Mouse (Mus musculus): ENCODE results near the gene Il17rd. TPM values are rescaled to one million over a fixed set of nuclear protein-coding genes. Genes with fewer than 3 reads are reported as not detected.

Il17rd gene
- polyA plus RNA-seq, 1 experiment from 2014 or later, result 5.7 TPM

GRCm38 (mm10) chr14:27050560-27051510, 12.1 kb downstream of the Il17rd start:
- H3K9ac ChIP-seq (ENCODE audit: low read depth, low read length), result no peak overlapping the region
- DNase-seq (ENCODE audit: low spot score), result peak; percentile 75
- H3K27ac ChIP-seq (ENCODE audit: low read depth, low read length), result peak overlapping the region; percentile 85
- H3K4me3 ChIP-seq (ENCODE audit: low read depth, low read length), result no peak overlapping the region
- peaks cover 16% of the 10 kb centered on the region for H3K4me1 ChIP-seq (replicated peaks; ENCODE audit: control insufficient read depth, insufficient read depth, low read length)
- no peaks in the 10 kb centered on the region for H3K9me3 ChIP-seq (ENCODE audit: control insufficient read depth, low read length)
- no peaks in the 10 kb centered on the region for H3K36me3 ChIP-seq (ENCODE audit: control insufficient read depth, insufficient read depth, low read length)
- ATAC-seq (ENCODE audit: low FRiP score), result peak; percentile 87
- WGBS, result 8% methylated on average over 18 of the region's 18 CpGs
- no peaks in the 10 kb centered on the region for H3K27me3 ChIP-seq (ENCODE audit: control insufficient read depth, insufficient read depth, low read length)
- 0 out of 2 replicates have a peak overlapping the region, but pooled peaks have one; percentile 2 for H3K4me2 ChIP-seq (replicated peaks; ENCODE audit: low read depth, low read length)

DNA sequence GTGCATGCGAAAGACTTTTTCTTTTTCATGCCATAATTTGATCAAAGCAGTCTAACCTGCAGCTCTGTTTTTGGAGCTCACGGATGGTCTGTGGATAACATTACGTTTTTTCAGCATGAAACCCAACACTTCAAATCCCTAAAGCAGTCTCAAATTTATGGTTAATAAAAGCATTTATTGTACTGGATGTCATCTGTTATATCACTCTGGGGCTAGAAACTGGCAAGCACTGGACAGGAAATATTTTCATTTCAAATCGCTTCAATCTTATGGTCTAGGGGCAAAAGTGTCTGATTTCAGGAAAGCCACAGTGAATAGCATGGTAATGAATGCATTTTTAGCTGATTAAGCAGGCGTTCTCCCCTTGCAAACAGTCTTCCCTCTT, 12.8 kb downstream of the Il17rd start:
- no peak overlapping the region for H3K4me3 ChIP-seq (ENCODE audit: low read depth, low read length)
- H3K27me3 ChIP-seq (ENCODE audit: control insufficient read depth, insufficient read depth, low read length), result no peaks in the 10 kb centered on the region
- ATAC-seq (ENCODE audit: low FRiP score) (no peak), DNase-seq (ENCODE audit: low spot score) (no peak)
- peak overlapping the region; percentile 85 for H3K27ac ChIP-seq (ENCODE audit: low read depth, low read length)
- no peak overlapping the region for H3K4me2 ChIP-seq (replicated peaks; ENCODE audit: low read depth, low read length)
- H3K36me3 ChIP-seq (ENCODE audit: control insufficient read depth, insufficient read depth, low read length), result no peaks in the 10 kb centered on the region
- H3K9ac ChIP-seq (ENCODE audit: low read depth, low read length), result no peak overlapping the region; the same call in 1 of the 2 replicates
- peaks cover 16% of the 10 kb centered on the region for H3K4me1 ChIP-seq (replicated peaks; ENCODE audit: control insufficient read depth, insufficient read depth, low read length)
- 31% methylated on average over 5 of the region's 5 CpGs for WGBS
- H3K9me3 ChIP-seq (ENCODE audit: control insufficient read depth, low read length), result no peaks in the 10 kb centered on the region

DNA sequence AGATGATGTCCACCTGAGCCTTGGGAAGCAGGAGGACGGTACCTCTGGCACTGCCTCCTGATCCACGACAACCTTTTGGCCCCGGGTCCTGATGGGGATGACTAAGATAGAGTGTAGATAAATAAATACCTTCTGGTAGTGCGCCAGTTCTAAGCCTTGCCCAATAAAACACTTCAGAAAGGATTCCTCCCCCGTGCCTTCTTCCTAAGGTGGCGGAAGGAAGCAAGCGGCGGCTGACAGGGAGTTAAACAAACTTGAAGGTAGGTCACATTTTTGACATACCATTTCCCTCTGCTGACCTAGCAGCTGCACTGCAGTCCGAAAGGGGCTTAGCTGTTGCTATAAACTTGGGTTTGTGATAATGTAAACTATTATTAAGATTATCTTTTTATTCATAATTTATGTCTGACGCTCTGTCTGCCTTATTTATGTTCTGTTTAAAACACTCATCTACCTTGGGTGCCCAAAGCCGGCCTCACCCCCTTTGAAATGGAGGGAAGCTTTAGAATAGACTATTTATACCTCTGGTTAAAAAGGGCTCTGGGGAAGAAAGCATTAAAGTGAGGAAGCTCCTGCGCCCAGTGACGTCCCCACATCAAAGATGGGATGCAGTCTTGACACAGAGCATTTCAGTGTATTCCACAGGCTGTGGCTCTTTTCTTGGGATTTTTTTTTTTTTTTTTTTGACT, 19.9 kb downstream of the Il17rd start:
- no peaks in the 10 kb centered on the region for H3K27me3 ChIP-seq (ENCODE audit: control insufficient read depth, insufficient read depth, low read length)
- DNase-seq (ENCODE audit: low spot score), result no peak
- no peak overlapping the region for H3K9ac ChIP-seq (ENCODE audit: low read depth, low read length)
- no peaks in the 10 kb centered on the region; the same call in 1 of the 2 replicates for H3K4me1 ChIP-seq (replicated peaks; ENCODE audit: control insufficient read depth, insufficient read depth, low read length)
- no peaks in the 10 kb centered on the region for H3K9me3 ChIP-seq (ENCODE audit: control insufficient read depth, low read length)
- H3K36me3 ChIP-seq (ENCODE audit: control insufficient read depth, insufficient read depth, low read length), result no peaks in the 10 kb centered on the region
- H3K27ac ChIP-seq (ENCODE audit: low read depth, low read length), result no peak overlapping the region
- ATAC-seq (ENCODE audit: low FRiP score), result no peak
- H3K4me3 ChIP-seq (ENCODE audit: low read depth, low read length), result no peak overlapping the region
- no peak overlapping the region for H3K4me2 ChIP-seq (replicated peaks; ENCODE audit: low read depth, low read length)
- 42% methylated on average over 13 of the region's 13 CpGs for WGBS

DNA sequence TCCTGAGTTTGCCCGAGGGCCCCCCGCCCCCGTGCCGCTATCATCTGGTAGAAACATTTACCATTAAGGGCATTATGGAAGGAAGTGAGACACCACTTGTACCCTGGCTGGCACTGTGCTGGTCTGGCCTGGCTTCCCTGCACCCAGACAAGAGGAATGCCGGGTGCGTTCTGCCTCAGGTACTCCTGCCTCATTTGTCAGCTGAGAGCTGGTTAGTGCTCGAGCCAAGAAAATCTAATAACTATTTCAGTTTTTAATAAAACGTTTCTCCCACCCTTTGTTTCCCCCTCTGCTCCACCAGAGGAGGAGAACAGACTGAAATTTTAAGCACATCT, 20.4 kb downstream of the Il17rd start:
- Histone ChIP-seq H3K4me2 (replicated peaks; ENCODE audit: low read depth, low read length) (no peak overlapping the region), H3K27ac (ENCODE audit: low read depth, low read length) (no peak overlapping the region), H3K9ac (ENCODE audit: low read depth, low read length) (no peak overlapping the region), H3K36me3 (ENCODE audit: control insufficient read depth, insufficient read depth, low read length) (no peaks in the 10 kb centered on the region), H3K9me3 (ENCODE audit: control insufficient read depth, low read length) (no peaks in the 10 kb centered on the region), H3K27me3 (ENCODE audit: control insufficient read depth, insufficient read depth, low read length) (no peaks in the 10 kb centered on the region), H3K4me3 (ENCODE audit: low read depth, low read length) (no peak overlapping the region), H3K4me1 (replicated peaks; ENCODE audit: control insufficient read depth, insufficient read depth, low read length) (no peaks in the 10 kb centered on the region; the same call in 1 of the 2 replicates)
- 36% methylated on average over 8 of the region's 8 CpGs for WGBS
- DNase-seq (ENCODE audit: low spot score) (no peak), ATAC-seq (ENCODE audit: low FRiP score) (no peak)

DNA sequence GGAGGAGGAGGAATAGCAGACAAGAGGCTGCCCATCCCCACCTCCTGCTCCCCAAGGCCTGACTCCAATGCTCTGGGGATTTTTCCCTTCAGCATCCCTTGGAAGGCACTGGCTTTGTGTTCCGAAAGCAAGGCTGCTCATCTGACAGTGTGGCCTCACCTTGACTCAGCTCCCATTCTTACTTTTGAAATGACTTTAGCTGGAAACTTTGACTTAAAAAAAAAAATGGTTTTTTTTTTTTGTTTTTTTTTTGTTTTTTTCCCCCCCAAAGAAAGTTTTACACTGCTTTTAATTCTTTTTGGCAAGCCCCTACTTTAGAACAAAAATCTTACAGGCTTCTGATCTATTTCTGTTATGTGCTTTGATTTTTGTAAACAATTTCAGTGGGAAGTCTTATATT, 24.6 kb downstream of the Il17rd start:
- peaks cover 9% of the 10 kb centered on the region; the same call in 1 of the 2 replicates for H3K4me1 ChIP-seq (replicated peaks; ENCODE audit: control insufficient read depth, insufficient read depth, low read length)

DNA sequence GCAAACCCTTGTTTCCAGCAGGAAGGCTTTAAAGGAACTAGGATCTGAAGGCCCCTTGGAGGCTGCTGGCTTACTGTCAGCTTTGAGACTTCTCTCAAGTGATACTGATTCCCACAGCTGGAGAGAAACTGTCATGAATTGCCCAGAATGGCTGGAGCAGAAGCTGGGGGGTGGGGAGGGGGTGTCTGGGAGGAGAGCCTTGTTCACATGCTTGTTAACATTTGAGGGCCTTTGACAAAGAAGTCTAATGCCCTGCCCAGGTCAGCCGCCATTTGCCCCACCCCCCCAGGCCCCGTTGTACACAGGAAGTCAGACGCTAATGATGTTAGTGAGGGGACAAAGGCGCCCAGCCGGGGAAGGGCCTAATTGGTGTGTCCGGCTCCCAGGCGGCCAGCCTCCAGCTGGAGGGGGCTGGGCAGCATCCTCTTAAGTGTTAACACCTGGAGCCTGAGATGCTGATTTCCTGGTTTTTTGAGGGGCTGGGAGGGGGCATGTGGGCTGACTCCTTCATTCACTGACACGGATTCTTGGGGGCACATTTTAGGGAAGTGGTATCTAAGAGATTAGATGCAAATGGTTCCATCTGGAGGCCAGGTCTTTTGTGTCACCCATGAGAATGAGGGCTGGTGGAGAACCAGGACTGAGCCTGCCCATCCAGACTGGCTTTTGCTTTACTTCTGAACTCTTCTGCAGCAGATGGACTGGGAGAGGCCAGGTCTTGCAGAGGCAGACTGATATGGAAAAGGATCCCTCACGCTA, 27.6 kb downstream of the Il17rd start:
- Histone ChIP-seq H3K9me3 (ENCODE audit: control insufficient read depth, low read length) (no peaks in the 10 kb centered on the region), H3K27me3 (ENCODE audit: control insufficient read depth, insufficient read depth, low read length) (no peaks in the 10 kb centered on the region), H3K27ac (ENCODE audit: low read depth, low read length) (peak overlapping the region; percentile 79), H3K36me3 (ENCODE audit: control insufficient read depth, insufficient read depth, low read length) (no peaks in the 10 kb centered on the region), H3K4me2 (replicated peaks; ENCODE audit: low read depth, low read length) (no peak overlapping the region), H3K4me1 (replicated peaks; ENCODE audit: control insufficient read depth, insufficient read depth, low read length) (peaks cover 9% of the 10 kb centered on the region; the same call in 1 of the 2 replicates), H3K4me3 (ENCODE audit: low read depth, low read length) (no peak overlapping the region), H3K9ac (ENCODE audit: low read depth, low read length) (peak overlapping the region; percentile 7; the same call in 1 of the 2 replicates)
- DNase-seq (ENCODE audit: low spot score) (peak; percentile 77), ATAC-seq (ENCODE audit: low FRiP score) (peak; percentile 89)
- WGBS, result 4% methylated on average over 9 of the region's 9 CpGs

More for the DNA sequence above, 24.6 kb downstream of the Il17rd start:
- WGBS, result 70% methylated on average over 1 of the region's 1 CpGs
- H3K27ac ChIP-seq (ENCODE audit: low read depth, low read length), result no peak overlapping the region
- H3K4me2 ChIP-seq (replicated peaks; ENCODE audit: low read depth, low read length), result no peak overlapping the region
- no peaks in the 10 kb centered on the region for H3K36me3 ChIP-seq (ENCODE audit: control insufficient read depth, insufficient read depth, low read length)
- H3K27me3 ChIP-seq (ENCODE audit: control insufficient read depth, insufficient read depth, low read length), result no peaks in the 10 kb centered on the region
- no peak overlapping the region for H3K9ac ChIP-seq (ENCODE audit: low read depth, low read length)
- no peak overlapping the region for H3K4me3 ChIP-seq (ENCODE audit: low read depth, low read length)
- no peak for ATAC-seq (ENCODE audit: low FRiP score)
- DNase-seq (ENCODE audit: low spot score), result no peak
- no peaks in the 10 kb centered on the region for H3K9me3 ChIP-seq (ENCODE audit: control insufficient read depth, low read length)

DNA sequence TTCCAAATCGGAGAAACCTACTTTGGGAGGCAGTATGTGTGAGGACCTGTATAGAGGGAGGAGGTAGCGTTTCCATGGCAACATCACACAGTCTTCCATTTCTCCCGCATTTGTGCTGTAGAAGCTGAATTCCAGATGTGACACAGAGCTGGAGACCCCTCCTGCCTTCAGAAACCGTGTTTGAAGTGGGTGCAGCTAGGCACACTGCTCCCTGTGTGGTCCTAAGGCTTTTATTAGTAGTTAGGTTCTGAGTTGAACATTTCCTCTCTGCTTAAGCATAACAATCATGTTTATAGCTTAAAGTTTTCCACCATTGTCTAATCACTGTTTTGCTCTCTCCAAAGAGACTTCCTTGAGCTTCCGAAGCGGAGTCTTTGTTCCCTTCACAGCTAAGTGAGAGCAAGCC, 29.1 kb downstream of the Il17rd start:
- no peak for ATAC-seq (ENCODE audit: low FRiP score)
- 21% methylated on average over 6 of the region's 6 CpGs for WGBS
- no peak overlapping the region for H3K4me2 ChIP-seq (replicated peaks; ENCODE audit: low read depth, low read length)
- no peaks in the 10 kb centered on the region for H3K36me3 ChIP-seq (ENCODE audit: control insufficient read depth, insufficient read depth, low read length)
- H3K9me3 ChIP-seq (ENCODE audit: control insufficient read depth, low read length), result no peaks in the 10 kb centered on the region
- no peak overlapping the region for H3K27ac ChIP-seq (ENCODE audit: low read depth, low read length)
- no peak overlapping the region for H3K4me3 ChIP-seq (ENCODE audit: low read depth, low read length)
- H3K9ac ChIP-seq (ENCODE audit: low read depth, low read length), result no peak overlapping the region
- H3K4me1 ChIP-seq (replicated peaks; ENCODE audit: control insufficient read depth, insufficient read depth, low read length), result peaks cover 9% of the 10 kb centered on the region; the same call in 1 of the 2 replicates
- DNase-seq (ENCODE audit: low spot score), result peak; percentile 59
- no peaks in the 10 kb centered on the region for H3K27me3 ChIP-seq (ENCODE audit: control insufficient read depth, insufficient read depth, low read length)

GRCm38 (mm10) chr14:27069434-27070097, 30.8 kb downstream of the Il17rd start:
- Histone ChIP-seq H3K27me3 (ENCODE audit: control insufficient read depth, insufficient read depth, low read length) (no peaks in the 10 kb centered on the region), H3K9me3 (ENCODE audit: control insufficient read depth, low read length) (no peaks in the 10 kb centered on the region), H3K4me1 (replicated peaks; ENCODE audit: control insufficient read depth, insufficient read depth, low read length) (peaks cover 11% of the 10 kb centered on the region; the same call in 1 of the 2 replicates), H3K36me3 (ENCODE audit: control insufficient read depth, insufficient read depth, low read length) (no peaks in the 10 kb centered on the region), H3K27ac (ENCODE audit: low read depth, low read length) (no peak overlapping the region), H3K9ac (ENCODE audit: low read depth, low read length) (no peak overlapping the region), H3K4me3 (ENCODE audit: low read depth, low read length) (no peak overlapping the region), H3K4me2 (replicated peaks; ENCODE audit: low read depth, low read length) (no peak overlapping the region)
- ATAC-seq (ENCODE audit: low FRiP score) (no peak), DNase-seq (ENCODE audit: low spot score) (no peak)
- 31% methylated on average over 8 of the region's 8 CpGs for WGBS

All from hindbrain, embryonic 11.5 days (tissue).